Mouse (Mus musculus) lung, postnatal 36 days (tissue): ENCODE results near the gene Fance.

Experiments
- DNase-seq: peaks from one replicate; pipeline ENCODE4 v3.0.0; 2022; ENCODE audit warnings: mixed read lengths

Fance gene

GRCm38 (mm10) chr17:28350466-28351352, 37.4 kb downstream of the Fance start, which contains the start of gene Tead3:
TSS of gene Tead3 (minus strand) at chr17:28350817.
- DNase-seq: peak; percentile 79

- no peak for DNase-seq
These were observed 38.1 kb downstream of the Fance start for GRCm38 (mm10) chr17:28351353-28351890.

- no peak for DNase-seq
These were observed 38.7 kb downstream of the Fance start for GRCm38 (mm10) chr17:28352018-28352417.

GRCm38 (mm10) chr17:28355871-28356270, 42.6 kb downstream of the Fance start:
- DNase-seq: peak; percentile 90

GRCm38 (mm10) chr17:28358576-28359261, 45.4 kb downstream of the Fance start:
- DNase-seq: peak; percentile 27

GRCm38 (mm10) chr17:28360531-28361277, 47.4 kb downstream of the Fance start:
- peak; percentile 49 for DNase-seq

GRCm38 (mm10) chr17:28361921-28362652, 48.8 kb downstream of the Fance start:
- DNase-seq: no peak

GRCm38 (mm10) chr17:28362653-28363292, 49.5 kb downstream of the Fance start:
- DNase-seq: no peak

- DNase-seq: no peak
These were observed 50.2 kb downstream of the Fance start for GRCm38 (mm10) chr17:28363507-28363906.

GRCm38 (mm10) chr17:28365122-28365521, 51.8 kb downstream of the Fance start, which contains the start of gene Tulp1:
TSS of gene Tulp1 (minus strand) at chr17:28365222.
- no peak for DNase-seq

GRCm38 (mm10) chr17:28368449-28368848, 55.1 kb downstream of the Fance start:
- DNase-seq: peak; percentile 94

GRCm38 (mm10) chr17:28369056-28369455, 55.7 kb downstream of the Fance start:
- no peak for DNase-seq

GRCm38 (mm10) chr17:28371286-28371685, 58.0 kb downstream of the Fance start:
- DNase-seq: no peak

GRCm38 (mm10) chr17:28371941-28372340, 58.6 kb downstream of the Fance start:
- no peak for DNase-seq

GRCm38 (mm10) chr17:28373821-28374220, 60.5 kb downstream of the Fance start:
- DNase-seq: peak; percentile 56

- no peak for DNase-seq
These were observed 61.2 kb downstream of the Fance start for GRCm38 (mm10) chr17:28374494-28374893.

GRCm38 (mm10) chr17:28375592-28376061, 62.3 kb downstream of the Fance start:
- no peak for DNase-seq
